Mouse (Mus musculus): ENCODE data around the gene Phf7. TPM values are rescaled to one million over a fixed set of nuclear protein-coding genes. Genes with fewer than 3 reads are reported as not detected.

Gene Phf7
- polyA plus RNA-seq (2014; fragmentation: Illumina TruSeq; extraction: RNeasy Lipid Tissue Mini Kit (QIAGEN cat#74804); ENCODE audit: low read depth, low replicate concordance) = 9.4 TPM

GRCm38 (mm10) chr14:31251084-31251604 lies at the start of gene Phf7, which contains the start of gene Bap1:
TSS of gene Phf7 (minus strand) at chr14:31251317.
TSS of gene Bap1 (plus strand) at chr14:31251450.

DNA sequence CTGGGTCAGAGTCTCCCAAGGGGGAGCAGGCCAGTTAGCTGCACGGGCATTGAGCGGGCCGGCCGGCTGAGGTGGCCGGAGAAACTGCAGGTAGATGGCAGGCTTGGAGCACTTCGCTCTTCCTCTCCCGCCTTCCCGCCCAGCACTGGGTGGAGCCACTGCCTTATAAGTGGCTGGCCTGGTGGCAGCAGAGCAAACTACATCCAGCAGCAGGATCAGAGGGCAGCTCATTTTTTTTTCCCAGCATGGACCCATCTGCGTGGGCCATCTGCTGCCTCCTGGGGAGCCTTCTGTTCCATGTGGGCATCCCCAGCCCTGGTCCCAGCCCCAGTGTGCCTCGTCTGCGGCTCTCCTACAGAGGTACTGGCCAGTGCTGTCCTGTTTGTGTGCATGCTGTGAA lies 33.5 kb downstream of the Phf7 start, which contains the start of gene Sema3g:
Gene Sema3g, plus strand, starts transcription at position 195 of the 400 bp plus-strand sequence.

DNA sequence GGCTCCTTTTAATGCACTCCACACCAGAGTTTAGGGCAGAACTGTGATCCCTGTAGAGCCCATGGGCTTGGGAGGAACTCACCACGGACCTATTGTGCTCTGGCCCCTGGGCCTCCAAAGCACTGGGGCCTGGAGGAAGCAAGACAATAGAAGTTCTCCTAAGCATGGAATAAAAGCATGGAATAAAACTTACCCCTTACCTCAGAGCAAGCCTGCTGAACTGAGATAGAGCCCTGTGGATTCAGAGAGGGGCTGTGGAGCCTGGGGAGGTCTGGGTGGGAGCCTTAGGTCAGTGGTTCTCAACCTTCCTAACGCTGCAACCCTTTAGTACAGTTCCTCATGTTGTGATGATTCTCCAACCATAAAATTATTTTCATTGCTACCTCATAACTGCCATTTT lies 34.3 kb downstream of the Phf7 start, which contains the start of gene Nisch:
Gene Nisch, minus strand, starts transcription at position 101 of the 400 bp plus-strand sequence.

GRCm38 (mm10) chr14:31208084-31208483 lies 43.0 kb downstream of the Phf7 start, which contains the start of gene Tnnc1:
TSS of gene Tnnc1 (plus strand) at chr14:31208312.

Other genes starting within 250 kb of the Phf7 start
- 24.5 TPM for gene Glt8d1, start 249.9 kb downstream of the Phf7 start, polyA plus RNA-seq (2014; fragmentation: Illumina TruSeq; extraction: RNeasy Lipid Tissue Mini Kit (QIAGEN cat#74804); ENCODE audit: low read depth, low replicate concordance)
- 263 TPM for gene Spcs1, start 249.6 kb downstream of the Phf7 start, polyA plus RNA-seq (2014; fragmentation: Illumina TruSeq; extraction: RNeasy Lipid Tissue Mini Kit (QIAGEN cat#74804); ENCODE audit: low read depth, low replicate concordance)
- gene Pbrm1, start 232.2 kb downstream of the Phf7 start, polyA plus RNA-seq (2014; fragmentation: Illumina TruSeq; extraction: RNeasy Lipid Tissue Mini Kit (QIAGEN cat#74804); ENCODE audit: low read depth, low replicate concordance) = 18.6 TPM
- 73.8 TPM for gene Gnl3, start 232.2 kb downstream of the Phf7 start, polyA plus RNA-seq (2014; fragmentation: Illumina TruSeq; extraction: RNeasy Lipid Tissue Mini Kit (QIAGEN cat#74804); ENCODE audit: low read depth, low replicate concordance)
- 5.5 TPM for gene Smim4, start 122.4 kb downstream of the Phf7 start, polyA plus RNA-seq (2014; fragmentation: Illumina TruSeq; extraction: RNeasy Lipid Tissue Mini Kit (QIAGEN cat#74804); ENCODE audit: low read depth, low replicate concordance)
- gene Nt5dc2, start 120.3 kb downstream of the Phf7 start, polyA plus RNA-seq (2014; fragmentation: Illumina TruSeq; extraction: RNeasy Lipid Tissue Mini Kit (QIAGEN cat#74804); ENCODE audit: low read depth, low replicate concordance) = not detected
- 10.0 TPM for gene Stab1, start 82.7 kb downstream of the Phf7 start, polyA plus RNA-seq (2014; fragmentation: Illumina TruSeq; extraction: RNeasy Lipid Tissue Mini Kit (QIAGEN cat#74804); ENCODE audit: low read depth, low replicate concordance)
- gene Tnnc1, start 43.0 kb downstream of the Phf7 start, polyA plus RNA-seq (2014; fragmentation: Illumina TruSeq; extraction: RNeasy Lipid Tissue Mini Kit (QIAGEN cat#74804); ENCODE audit: low read depth, low replicate concordance) = 0.87 TPM
- 33.3 TPM for gene Nisch, start 34.4 kb downstream of the Phf7 start, polyA plus RNA-seq (2014; fragmentation: Illumina TruSeq; extraction: RNeasy Lipid Tissue Mini Kit (QIAGEN cat#74804); ENCODE audit: low read depth, low replicate concordance)
- not detected for gene Sema3g, start 33.5 kb downstream of the Phf7 start, polyA plus RNA-seq (2014; fragmentation: Illumina TruSeq; extraction: RNeasy Lipid Tissue Mini Kit (QIAGEN cat#74804); ENCODE audit: low read depth, low replicate concordance)
- gene Bap1, start 133 bp upstream of the Phf7 start, polyA plus RNA-seq (2014; fragmentation: Illumina TruSeq; extraction: RNeasy Lipid Tissue Mini Kit (QIAGEN cat#74804); ENCODE audit: low read depth, low replicate concordance) = 4.4 TPM
- gene Dnah1, start 72.6 kb upstream of the Phf7 start, polyA plus RNA-seq (2014; fragmentation: Illumina TruSeq; extraction: RNeasy Lipid Tissue Mini Kit (QIAGEN cat#74804); ENCODE audit: low read depth, low replicate concordance) = not detected
- 53.0 TPM for gene Capn7, start 85.3 kb upstream of the Phf7 start, polyA plus RNA-seq (2014; fragmentation: Illumina TruSeq; extraction: RNeasy Lipid Tissue Mini Kit (QIAGEN cat#74804); ENCODE audit: low read depth, low replicate concordance)
- gene Sh3bp5, start 184.8 kb upstream of the Phf7 start, polyA plus RNA-seq (2014; fragmentation: Illumina TruSeq; extraction: RNeasy Lipid Tissue Mini Kit (QIAGEN cat#74804); ENCODE audit: low read depth, low replicate concordance) = 53.7 TPM
- gene Eaf1, start 243.1 kb upstream of the Phf7 start, polyA plus RNA-seq (2014; fragmentation: Illumina TruSeq; extraction: RNeasy Lipid Tissue Mini Kit (QIAGEN cat#74804); ENCODE audit: low read depth, low replicate concordance) = 35.4 TPM
- 26.8 TPM for gene Mettl6, start 243.7 kb upstream of the Phf7 start, polyA plus RNA-seq (2014; fragmentation: Illumina TruSeq; extraction: RNeasy Lipid Tissue Mini Kit (QIAGEN cat#74804); ENCODE audit: low read depth, low replicate concordance)

All from liver, adult 10 weeks (tissue).